Mouse (Mus musculus) kidney, adult 8-10 months (tissue): ENCODE measurements around the gene Olfr504.
"Not testable (repeated sequence)": the region's sequence is repeated elsewhere in the genome, so short reads cannot be mapped to it uniquely, and the experiment has no call there.

Experiments used
- DNase-seq, 2 experiments: peaks; one replicate each; pipeline ENCODE4 v3.0.0; 2022

Gene Olfr504

DNA sequence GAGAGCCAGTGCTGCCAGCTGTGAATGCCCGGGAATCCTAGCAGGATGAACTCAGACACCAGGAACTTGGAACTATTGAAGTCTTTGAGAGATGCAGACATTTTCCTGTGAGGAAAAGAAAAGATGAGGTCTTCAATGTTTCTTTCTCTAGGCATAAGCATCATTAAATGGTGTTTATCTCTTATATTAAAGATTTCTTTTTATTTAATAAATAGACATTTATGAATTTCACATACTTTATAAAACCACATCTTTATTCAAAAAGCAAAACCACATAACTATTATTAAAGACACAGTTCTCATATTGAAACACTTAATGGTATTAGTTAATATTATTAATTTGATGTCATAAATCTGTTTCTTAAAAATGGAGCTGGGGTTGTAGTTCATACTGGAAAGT is at the start of gene Olfr504:
Gene Olfr504, minus strand, starts transcription at position 101 of the 400 bp plus-strand sequence.
- no peak for DNase-seq

DNA sequence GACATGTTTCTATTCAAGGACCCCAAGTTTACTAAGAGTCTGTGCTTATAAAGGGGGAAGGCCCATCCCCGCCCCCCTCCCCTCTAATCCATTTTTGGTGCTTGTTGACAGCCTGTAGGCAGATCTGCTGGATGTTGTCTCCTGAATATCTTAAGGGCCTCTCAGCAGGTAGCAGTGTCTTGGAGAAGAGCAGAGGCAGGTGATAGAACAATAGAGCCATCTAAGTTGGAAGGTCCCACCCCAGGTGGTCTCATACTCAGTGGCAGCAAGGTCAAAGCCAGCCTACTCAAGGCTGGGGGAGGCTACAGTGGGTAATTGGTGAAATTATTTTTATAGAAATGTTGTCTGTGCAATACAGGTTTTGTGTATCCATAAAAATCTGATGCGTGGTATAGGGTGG is 48.5 kb upstream of the Olfr504 start:
- DNase-seq, result no peak

- no peak for DNase-seq
Observed at GRCm38 (mm10) chr7:108610487-108610886, 44.9 kb upstream of the Olfr504 start, which contains the start of gene Olfr506. TSS of gene Olfr506 (plus strand) at chr7:108610787.

DNA sequence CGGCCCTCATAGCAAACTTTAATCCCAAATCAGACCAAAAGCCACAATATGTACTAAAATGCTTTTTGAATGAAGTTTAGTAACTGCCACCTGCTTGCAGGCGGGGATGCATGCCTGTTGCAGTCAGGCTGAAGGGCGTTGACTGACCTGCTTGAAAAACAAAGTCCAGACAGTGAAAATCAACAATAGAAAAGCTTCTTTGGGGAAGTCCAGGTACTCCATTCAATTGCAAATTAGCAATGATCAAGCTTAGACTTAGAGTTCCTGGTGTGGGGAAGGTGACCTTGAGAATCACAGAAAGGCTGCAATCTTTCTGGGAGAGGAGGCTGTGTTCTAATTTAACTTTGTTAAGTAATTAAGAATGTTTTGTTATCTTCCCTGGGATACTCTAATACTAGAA is 36.3 kb upstream of the Olfr504 start:
- not testable (repeated sequence) for DNase-seq

GRCm38 (mm10) chr7:108589797-108590196 is 24.2 kb upstream of the Olfr504 start:
- DNase-seq, result no peak

DNA sequence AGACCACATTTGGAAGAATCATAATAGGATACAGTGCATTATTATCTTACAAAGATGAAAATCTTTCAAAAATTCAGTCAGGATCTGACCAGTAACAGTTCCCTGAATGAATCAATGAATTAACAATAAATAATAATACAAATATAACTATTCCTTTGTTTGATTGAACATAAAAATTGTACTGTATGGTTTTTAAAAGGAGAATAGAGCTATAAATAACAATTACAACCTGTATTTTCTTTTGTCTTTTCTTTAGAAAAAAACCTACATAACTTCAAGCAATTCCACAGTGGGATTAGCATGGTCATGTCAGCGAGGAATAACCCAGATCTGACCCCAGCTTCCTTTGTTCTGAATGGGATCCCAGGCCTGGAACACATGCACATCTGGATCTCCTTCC is 21.4 kb downstream of the Olfr504 start, which contains the start of gene Olfr503:
Gene Olfr503, plus strand, starts transcription at position 301 of the 400 bp plus-strand sequence.
- not testable (repeated sequence) for DNase-seq

GRCm38 (mm10) chr7:108542416-108542815 is 23.2 kb downstream of the Olfr504 start:
- no peak for DNase-seq

DNA sequence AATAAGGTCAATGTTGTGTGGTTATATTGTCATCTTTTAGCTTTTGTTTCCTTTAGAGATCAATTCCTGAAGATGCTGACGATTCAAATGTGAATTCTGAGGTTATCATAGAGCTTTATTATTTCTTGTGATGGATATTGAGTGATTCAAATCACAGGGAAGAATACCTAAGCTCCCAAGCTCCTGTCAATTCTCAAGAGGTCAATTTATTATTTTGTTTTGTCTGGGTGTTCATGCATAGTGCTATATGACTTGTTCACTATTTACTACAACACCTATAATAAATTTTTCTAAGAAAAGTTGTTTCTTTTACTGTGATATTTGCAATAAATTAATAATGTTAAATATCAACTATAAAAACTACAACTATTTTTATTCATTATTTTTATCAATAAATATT is 40.6 kb downstream of the Olfr504 start, which contains the start of gene Olfr502:
Gene Olfr502, minus strand, starts transcription at position 101 of the 400 bp plus-strand sequence.
- DNase-seq, result no peak
